In the genomic region with DNA sequence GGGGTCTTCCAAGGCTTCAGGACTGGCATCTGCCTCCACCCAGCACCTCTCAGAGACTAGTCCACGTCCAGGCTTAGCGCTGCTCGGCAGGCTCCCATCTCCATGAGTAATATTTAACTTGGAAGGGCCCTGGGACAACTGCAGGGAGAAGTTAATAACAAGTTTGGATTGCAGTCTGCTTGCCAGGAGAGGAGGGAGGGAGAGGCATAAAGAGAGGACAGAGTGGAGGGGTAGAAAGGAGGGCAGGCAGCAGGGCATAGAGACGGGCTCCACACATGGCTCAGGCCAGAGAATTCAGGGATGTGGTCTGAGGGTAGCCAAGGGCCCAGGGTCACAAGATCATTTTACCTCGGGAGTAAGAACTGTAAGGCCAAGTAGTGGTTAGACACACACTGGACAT, we compare ENCODE assay signal across 10 mouse cellular contexts. TPM values are rescaled to one million over a fixed set of nuclear protein-coding genes. Genes with fewer than 3 reads are reported as not detected.
DNase-seq lines count a peak whose midpoint lies in the region; ATAC-seq and TF ChIP-seq lines count a peak whose summit lies in the region.
"Had no signal": no experiment of that assay in that cellular context is flagged by ENCODE, and none has a peak within 500 bp of the region (broad histone marks: within the 10 kb centered on the region; RNA-seq: fewer than 3 reads in every experiment).

No protein-coding gene starts in this region.

- no peak for ATAC-seq in heart, embryonic 12.5 days (ENCODE audit: insufficient number of reproducible peaks, low FRiP score)
- peak; percentile 18 for ATAC-seq in lung, postnatal 0 days
- ATAC-seq in megakaryocyte, adult 5-6 weeks (ENCODE audit: poor library complexity, severe bottlenecking) = no peak
- no peak for ATAC-seq in monocyte, adult 5-6 weeks (replicated peaks; ENCODE audit: insufficient number of reproducible peaks, low FRiP score, low TSS enrichment, poor library complexity, severe bottlenecking)
- ATAC-seq: midbrain, embryonic 13.5 days had no signal

- no peak overlapping the region for H3K27ac ChIP-seq in heart, embryonic 12.5 days (ENCODE audit: poor library complexity, severe bottlenecking)
- peak overlapping the region; percentile 90 for H3K27ac ChIP-seq in embryonic fibroblast, embryonic 13.5 days (ENCODE audit: insufficient read depth, low read length)
- H3K27ac ChIP-seq in lung, postnatal 0 days (ENCODE audit: low read length) = peak overlapping the region; percentile 66
- H3K27ac ChIP-seq: hindbrain, embryonic 15.5 days; midbrain, embryonic 13.5 days had no signal

- H3K4me1 ChIP-seq in heart, embryonic 12.5 days (replicated peaks) = peaks cover 59% of the 10 kb centered on the region
- peaks cover 21% of the 10 kb centered on the region for H3K4me1 ChIP-seq in embryonic fibroblast, embryonic 13.5 days (ENCODE audit: control insufficient read depth, insufficient read depth, low read length)
- H3K4me1 ChIP-seq in lung, postnatal 0 days (ENCODE audit: insufficient read depth, low read depth, low read length) = peaks cover 44% of the 10 kb centered on the region

- DNase-seq in heart, adult 18-20 months = peak; percentile 64 to 80
- peak; percentile 82 to 95 for DNase-seq in kidney, adult 8-10 months
- DNase-seq in lung, postnatal 0 days (ENCODE audit: low spot score) = peak; percentile 92
- DNase-seq in embryo, embryonic 10.5 days (ENCODE audit: low spot score) = no peak

- no peak overlapping the region for H3K9ac ChIP-seq in heart, embryonic 12.5 days
- H3K9ac ChIP-seq in lung, postnatal 0 days (replicated peaks; ENCODE audit: low read depth) = no peak overlapping the region
- H3K9ac ChIP-seq: hindbrain, embryonic 15.5 days; midbrain, embryonic 13.5 days had no signal

- no peak; the same call in 1 of the 2 replicates for TF ChIP-seq EP300 in lung, postnatal 0 days (IDR thresholded peaks at IDR 0.05)

- H3K36me3 ChIP-seq in heart, embryonic 12.5 days = no peaks in the 10 kb centered on the region
- no peaks in the 10 kb centered on the region for H3K36me3 ChIP-seq in lung, postnatal 0 days (ENCODE audit: insufficient read depth, low read length)
- H3K36me3 ChIP-seq: hindbrain, embryonic 15.5 days; midbrain, embryonic 13.5 days had no signal

- no peaks in the 10 kb centered on the region for H3K9me3 ChIP-seq in heart, embryonic 12.5 days (replicated peaks)
- H3K9me3 ChIP-seq in lung, postnatal 0 days (ENCODE audit: low read length) = no peaks in the 10 kb centered on the region
- H3K9me3 ChIP-seq: hindbrain, embryonic 15.5 days; midbrain, embryonic 13.5 days had no signal

- no peaks in the 10 kb centered on the region for H3K27me3 ChIP-seq in heart, embryonic 12.5 days (replicated peaks)
- no peaks in the 10 kb centered on the region for H3K27me3 ChIP-seq in lung, postnatal 0 days (replicated peaks; ENCODE audit: insufficient read depth, low read length)
- H3K27me3 ChIP-seq: hindbrain, embryonic 15.5 days; midbrain, embryonic 13.5 days had no signal

- peak; percentile 39; the same call in 1 of the 2 replicates for TF ChIP-seq POLR2A in embryonic fibroblast, embryonic 13.5 days (IDR thresholded peaks at IDR 0.05; ENCODE audit: low read depth, low read length)

- 81% methylated on average over 5 of the region's 5 CpGs for WGBS in heart, embryonic 12.5 days
- WGBS in lung, postnatal 0 days = 31% methylated on average over 5 of the region's 5 CpGs

- TF ChIP-seq CTCF in embryonic fibroblast, embryonic 13.5 days (IDR thresholded peaks at IDR 0.05; ENCODE audit: borderline replicate concordance, insufficient read depth, low read length) = no peak
- no peak for TF ChIP-seq CTCF in lung, postnatal 0 days (IDR thresholded peaks at IDR 0.05)

- no peak overlapping the region for H3K4me3 ChIP-seq in heart, embryonic 12.5 days
- H3K4me3 ChIP-seq in embryonic fibroblast, embryonic 13.5 days (ENCODE audit: insufficient read depth, low read length) = no peak overlapping the region
- H3K4me3 ChIP-seq in lung, postnatal 0 days (ENCODE audit: low read depth, low read length) = no peak overlapping the region
- H3K4me3 ChIP-seq: hindbrain, embryonic 15.5 days; midbrain, embryonic 13.5 days had no signal

- no peak overlapping the region for H3K4me2 ChIP-seq in heart, embryonic 12.5 days
- H3K4me2 ChIP-seq in lung, postnatal 0 days (replicated peaks; ENCODE audit: low read depth, low read length) = no peak overlapping the region
- H3K4me2 ChIP-seq: hindbrain, embryonic 15.5 days; midbrain, embryonic 13.5 days had no signal

RNA-seq across cellular contexts. Expression of a gene that starts 11.3 kb away (rescaled TPM):
- 10 to 100 TPM; 19.2 to 20.3 TPM for total RNA-seq in heart, adult 18-20 months (2021)
- polyA plus RNA-seq in heart, embryonic 12.5 days (2016; fragmentation: Nextera tagmentation; extraction: Ambion mirVana) = 61.0 and 65.1 TPM in 2 replicates
- 19.8 and 21.1 TPM in 2 replicates for polyA plus RNA-seq in embryonic fibroblast, embryonic 13.5 days (2011; ENCODE audit: insufficient read length, low read depth, missing spikeins)
- 61.4 and 66.6 TPM in 2 replicates for polyA plus RNA-seq in lung, postnatal 0 days (2015; fragmentation: Nextera tagmentation; extraction: Ambion mirVana)
- total RNA-seq in megakaryocyte, adult 5-6 weeks (2015) = 32.6 and 34.2 TPM in 2 replicates
- total RNA-seq in megakaryocyte, adult 5-6 weeks (2017) = 11.7 and 18.3 TPM in 2 replicates
- total RNA-seq in monocyte, adult 5-6 weeks (2017) = 15.4 to 17.5 TPM (median 17.0 TPM) in 3 replicates

RNA-seq across cellular contexts. Expression of a gene that starts 15.9 kb away (rescaled TPM):
- total RNA-seq in heart, adult 18-20 months (2021) = 10 to 100 TPM; 48.6 to 50.2 TPM
- polyA plus RNA-seq in heart, embryonic 12.5 days (2016; fragmentation: Nextera tagmentation; extraction: Ambion mirVana) = 11.9 and 14.0 TPM in 2 replicates
- 88.4 and 106 TPM in 2 replicates for polyA plus RNA-seq in embryonic fibroblast, embryonic 13.5 days (2011; ENCODE audit: insufficient read length, low read depth, missing spikeins)
- polyA plus RNA-seq in lung, postnatal 0 days (2015; fragmentation: Nextera tagmentation; extraction: Ambion mirVana) = 22.6 and 23.2 TPM in 2 replicates
- 41.5 and 42.9 TPM in 2 replicates for total RNA-seq in megakaryocyte, adult 5-6 weeks (2015)
- total RNA-seq in megakaryocyte, adult 5-6 weeks (2017) = 12.4 and 13.3 TPM in 2 replicates
- 13.5 to 26.2 TPM (median 17.7 TPM) in 3 replicates for total RNA-seq in monocyte, adult 5-6 weeks (2017)
